Mouse (Mus musculus): ENCODE results near the gene Inafm1. TPM values are rescaled to one million over a fixed set of nuclear protein-coding genes. Genes with fewer than 3 reads are reported as not detected.

Gene Inafm1
- 28.2 and 32.0 TPM in 2 replicates for polyA plus RNA-seq (2015; fragmentation: Nextera tagmentation; extraction: Ambion mirVana)

DNA sequence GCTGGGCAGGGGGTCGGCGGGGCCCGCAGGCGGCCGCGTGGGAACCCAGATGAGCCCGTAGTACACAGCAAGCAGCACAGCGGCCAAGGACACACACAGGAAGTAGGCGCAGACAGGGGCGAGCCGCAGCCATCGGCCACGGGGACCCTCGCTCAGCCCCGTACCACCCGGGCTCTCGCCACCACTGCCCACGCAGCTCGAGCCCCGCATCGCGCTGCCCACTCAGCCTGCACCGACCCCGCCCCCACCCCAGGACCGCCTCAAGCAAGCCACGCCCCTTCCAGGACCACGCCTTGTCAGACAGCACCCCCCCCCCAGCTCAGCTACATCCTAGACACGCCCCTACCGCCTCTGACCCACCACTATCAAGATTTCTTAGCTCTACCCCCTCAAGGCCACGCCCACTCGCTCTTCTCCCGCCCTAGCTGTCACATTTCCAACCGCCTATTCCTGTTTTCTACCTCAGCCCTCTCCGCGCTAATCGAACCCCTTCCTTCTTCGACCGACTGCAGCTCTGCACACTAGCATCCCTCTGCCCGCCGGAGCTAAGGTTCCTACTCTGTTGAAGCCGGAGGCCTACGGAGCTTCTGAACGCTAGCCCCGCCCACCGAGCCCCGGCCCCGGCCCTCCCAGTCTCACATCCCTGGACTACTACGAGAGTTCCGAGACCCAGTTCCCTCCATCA lies at the start of gene Inafm1:
Gene Inafm1 (minus strand): TSS at position 537 of the 685 bp plus-strand sequence.
- H3K4me1 ChIP-seq (replicated peaks; ENCODE audit: insufficient read depth, low read length) = peaks cover 5% of the 10 kb centered on the region
- 2% methylated on average over 41 of the region's 49 CpGs for WGBS
- peak within 1 kb of the TSS; percentile 77 for H3K9ac ChIP-seq (ENCODE audit: low read depth, low read length)
- peak within 1 kb of the TSS; percentile 66 for H3K4me3 ChIP-seq (replicated peaks; ENCODE audit: low read depth, low read length)
- peak; percentile 73 for ATAC-seq (replicated peaks; ENCODE audit: low FRiP score, low read depth)
- H3K4me2 ChIP-seq (ENCODE audit: low read length) = peak within 1 kb of the TSS; percentile 84
- no peak for TF ChIP-seq CTCF (IDR thresholded peaks at IDR 0.05; ENCODE audit: low read depth)
- H3K9me3 ChIP-seq (replicated peaks; ENCODE audit: low read length) = no peaks in the 10 kb centered on the region
- peaks cover 24% of the 10 kb centered on the region for H3K36me3 ChIP-seq (ENCODE audit: insufficient read depth, low read length)
- H3K27me3 ChIP-seq (ENCODE audit: insufficient read depth, low read length) = no peaks in the 10 kb centered on the region
- DNase-seq (ENCODE audit: low spot score) = peak; percentile 99
- peak within 1 kb of the TSS; percentile 91 for H3K27ac ChIP-seq

DNA sequence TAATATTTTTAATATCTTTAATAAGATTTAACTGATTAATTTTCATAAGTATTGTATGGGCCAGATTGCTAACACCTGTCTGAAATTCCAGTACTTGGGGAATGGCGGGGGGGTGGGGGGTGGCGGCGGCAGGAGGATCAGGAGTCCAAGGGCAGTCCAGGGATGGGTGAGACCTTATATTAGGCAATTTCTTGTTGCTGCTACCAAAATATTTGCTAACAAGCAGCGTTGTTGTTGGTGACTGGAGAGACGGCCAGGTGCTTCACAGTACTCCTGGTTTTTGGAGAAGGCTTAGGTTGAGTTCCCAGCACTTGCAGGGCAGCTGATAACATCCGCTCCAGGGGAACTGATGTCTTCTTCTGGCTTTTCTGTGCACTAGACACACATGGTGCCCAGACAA lies 47.1 kb upstream of the Inafm1 start:
- no peak for TF ChIP-seq CTCF (IDR thresholded peaks at IDR 0.05; ENCODE audit: low read depth)
- H3K4me2 ChIP-seq (ENCODE audit: low read length) = no peak overlapping the region
- ATAC-seq (replicated peaks; ENCODE audit: low FRiP score, low read depth) = no peak
- 93% methylated on average over 6 of the region's 6 CpGs for WGBS
- no peaks in the 10 kb centered on the region for H3K4me1 ChIP-seq (replicated peaks; ENCODE audit: insufficient read depth, low read length)
- H3K36me3 ChIP-seq (ENCODE audit: insufficient read depth, low read length) = 0 out of 2 replicates have a peak, but pooled peaks cover 6% of the 10 kb centered on the region
- H3K9ac ChIP-seq (ENCODE audit: low read depth, low read length) = no peak overlapping the region
- H3K4me3 ChIP-seq (replicated peaks; ENCODE audit: low read depth, low read length) = no peak overlapping the region
- H3K27ac ChIP-seq = no peak overlapping the region
- DNase-seq (ENCODE audit: low spot score) = no peak
- H3K27me3 ChIP-seq (ENCODE audit: insufficient read depth, low read length) = no peaks in the 10 kb centered on the region
- no peaks in the 10 kb centered on the region for H3K9me3 ChIP-seq (replicated peaks; ENCODE audit: low read length)

DNA sequence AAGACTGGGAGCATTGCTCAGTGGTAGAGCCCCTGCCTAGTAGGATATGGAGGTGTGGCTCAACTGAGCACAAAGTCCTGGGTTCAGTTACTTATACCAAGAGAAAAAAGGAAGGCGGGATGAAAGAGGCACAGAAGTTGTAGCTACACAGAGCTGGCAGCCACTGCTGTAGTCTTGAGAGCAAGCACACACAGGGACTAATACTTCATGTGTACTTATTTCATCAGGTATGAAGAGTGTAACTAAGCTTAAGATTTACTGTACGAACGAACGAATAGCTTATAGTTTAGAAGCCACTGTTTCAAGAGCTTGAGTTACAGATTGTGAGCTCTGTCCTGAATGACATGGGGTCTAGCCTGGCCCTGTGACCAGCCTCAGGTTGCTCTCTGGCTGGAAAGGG lies 45.8 kb upstream of the Inafm1 start:
- H3K36me3 ChIP-seq (ENCODE audit: insufficient read depth, low read length) = 0 out of 2 replicates have a peak, but pooled peaks cover 6% of the 10 kb centered on the region
- no peak for DNase-seq (ENCODE audit: low spot score)
- no peak overlapping the region for H3K9ac ChIP-seq (ENCODE audit: low read depth, low read length)
- no peak overlapping the region for H3K4me3 ChIP-seq (replicated peaks; ENCODE audit: low read depth, low read length)
- WGBS = 87% methylated on average over 4 of the region's 4 CpGs
- no peak overlapping the region for H3K27ac ChIP-seq
- no peaks in the 10 kb centered on the region for H3K9me3 ChIP-seq (replicated peaks; ENCODE audit: low read length)
- no peak for TF ChIP-seq CTCF (IDR thresholded peaks at IDR 0.05; ENCODE audit: low read depth)
- no peak for ATAC-seq (replicated peaks; ENCODE audit: low FRiP score, low read depth)
- no peak overlapping the region for H3K4me2 ChIP-seq (ENCODE audit: low read length)
- H3K27me3 ChIP-seq (ENCODE audit: insufficient read depth, low read length) = no peaks in the 10 kb centered on the region
- peaks cover 5% of the 10 kb centered on the region; the same call in 1 of the 2 replicates for H3K4me1 ChIP-seq (replicated peaks; ENCODE audit: insufficient read depth, low read length)

DNA sequence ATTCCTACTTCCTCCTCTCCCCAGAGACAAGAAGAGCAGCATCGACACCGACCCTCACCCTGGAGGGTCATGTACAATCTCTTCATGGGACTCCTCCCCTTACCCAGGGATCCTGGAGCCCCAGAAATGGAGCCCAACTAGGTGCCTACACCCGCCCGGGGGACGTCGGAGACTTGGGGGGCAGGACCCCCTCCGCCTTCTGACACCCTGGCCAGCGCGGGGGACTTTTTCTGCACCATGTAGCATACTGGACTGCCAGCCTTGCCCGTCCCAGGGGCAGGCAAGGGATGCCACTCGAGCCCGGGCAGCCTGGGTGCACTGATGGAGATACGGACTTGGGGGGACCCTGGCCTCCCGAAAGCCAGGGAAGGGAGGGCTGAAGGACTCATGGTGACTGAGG lies 43.7 kb upstream of the Inafm1 start:
- Histone ChIP-seq H3K9ac (ENCODE audit: low read depth, low read length) (no peak overlapping the region), H3K4me1 (replicated peaks; ENCODE audit: insufficient read depth, low read length) (peaks cover 18% of the 10 kb centered on the region), H3K4me2 (ENCODE audit: low read length) (no peak overlapping the region), H3K9me3 (replicated peaks; ENCODE audit: low read length) (no peaks in the 10 kb centered on the region), H3K4me3 (replicated peaks; ENCODE audit: low read depth, low read length) (no peak overlapping the region), H3K27ac (no peak overlapping the region), H3K27me3 (ENCODE audit: insufficient read depth, low read length) (no peaks in the 10 kb centered on the region), H3K36me3 (ENCODE audit: insufficient read depth, low read length) (0 out of 2 replicates have a peak, but pooled peaks cover 6% of the 10 kb centered on the region)
- no peak for TF ChIP-seq CTCF (IDR thresholded peaks at IDR 0.05; ENCODE audit: low read depth)
- ATAC-seq (replicated peaks; ENCODE audit: low FRiP score, low read depth) = no peak
- WGBS = 87% methylated on average over 14 of the region's 14 CpGs
- DNase-seq (ENCODE audit: low spot score) = no peak

DNA sequence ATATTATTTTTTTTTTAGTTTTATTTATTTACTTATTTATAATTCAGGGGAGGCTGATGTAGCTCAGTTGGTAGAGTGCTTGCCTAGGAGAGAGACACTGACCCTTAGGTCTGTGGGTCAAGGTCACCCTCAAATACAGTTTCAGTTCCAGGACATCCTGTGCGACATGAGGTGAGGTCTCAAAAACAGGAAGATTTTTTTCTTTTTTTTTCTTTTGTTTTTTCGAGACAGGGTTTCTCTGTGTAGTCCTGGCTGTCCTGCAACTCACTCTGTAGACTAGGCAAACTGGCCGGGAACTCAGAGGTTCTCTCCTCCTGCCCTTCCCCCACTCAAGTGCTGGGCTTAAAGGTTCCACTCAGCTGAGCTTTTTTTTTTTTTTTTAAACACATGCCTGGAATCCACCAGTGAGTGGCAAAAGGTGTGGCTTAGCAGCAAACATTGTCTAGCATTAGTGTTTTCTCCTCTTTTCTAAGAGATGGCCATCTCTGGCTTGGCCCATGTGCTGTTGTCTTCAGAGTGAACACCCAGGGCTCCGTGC lies 41.9 kb upstream of the Inafm1 start:
- DNase-seq (ENCODE audit: low spot score) (peak; percentile 18), ATAC-seq (replicated peaks; ENCODE audit: low FRiP score, low read depth) (no peak)
- Histone ChIP-seq H3K27me3 (ENCODE audit: insufficient read depth, low read length) (no peaks in the 10 kb centered on the region), H3K27ac (peak overlapping the region; percentile 50; the same call in 1 of the 2 replicates), H3K9ac (ENCODE audit: low read depth, low read length) (no peak overlapping the region), H3K4me3 (replicated peaks; ENCODE audit: low read depth, low read length) (no peak overlapping the region), H3K4me1 (replicated peaks; ENCODE audit: insufficient read depth, low read length) (peaks cover 26% of the 10 kb centered on the region), H3K9me3 (replicated peaks; ENCODE audit: low read length) (no peaks in the 10 kb centered on the region), H3K4me2 (ENCODE audit: low read length) (no peak overlapping the region), H3K36me3 (ENCODE audit: insufficient read depth, low read length) (0 out of 2 replicates have a peak, but pooled peaks cover 6% of the 10 kb centered on the region)
- WGBS = 47% methylated on average over 4 of the region's 4 CpGs
- TF ChIP-seq CTCF (IDR thresholded peaks at IDR 0.05; ENCODE audit: low read depth) = no peak

DNA sequence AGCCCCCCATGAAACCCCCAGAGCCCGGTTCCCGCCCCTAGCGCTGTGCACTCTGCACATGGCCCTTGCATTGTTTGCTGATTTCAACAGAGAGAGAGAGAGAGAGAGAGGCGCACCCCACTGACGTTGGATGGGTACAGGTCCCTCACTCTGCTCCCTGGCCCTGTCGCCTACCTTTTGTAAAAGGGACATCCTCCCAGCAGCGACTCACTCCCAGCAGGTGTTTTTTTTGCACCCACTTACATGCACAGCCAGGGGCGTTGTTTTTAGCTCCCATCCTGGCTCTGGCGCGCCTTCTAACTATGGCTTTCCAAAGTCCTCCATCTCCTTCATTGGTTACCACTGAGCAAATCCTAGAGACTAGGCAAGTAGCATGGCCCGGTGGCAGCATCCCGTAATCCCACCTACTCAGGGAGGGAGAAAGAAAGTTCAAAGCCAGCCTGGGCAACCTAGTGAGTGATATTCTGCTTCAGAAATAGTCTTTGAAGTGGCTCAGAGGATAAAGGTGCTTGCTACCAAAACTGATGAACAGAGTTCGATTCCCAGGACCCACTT lies 40.9 kb upstream of the Inafm1 start:
- no peak for ATAC-seq (replicated peaks; ENCODE audit: low FRiP score, low read depth)
- 15% methylated on average over 13 of the region's 13 CpGs for WGBS
- Histone ChIP-seq H3K4me1 (replicated peaks; ENCODE audit: insufficient read depth, low read length) (peaks cover 27% of the 10 kb centered on the region), H3K9ac (ENCODE audit: low read depth, low read length) (peak overlapping the region; percentile 92), H3K36me3 (ENCODE audit: insufficient read depth, low read length) (0 out of 2 replicates have a peak, but pooled peaks cover 6% of the 10 kb centered on the region), H3K4me2 (ENCODE audit: low read length) (peak overlapping the region; percentile 99), H3K4me3 (replicated peaks; ENCODE audit: low read depth, low read length) (peak overlapping the region; percentile 80), H3K9me3 (replicated peaks; ENCODE audit: low read length) (no peaks in the 10 kb centered on the region), H3K27me3 (ENCODE audit: insufficient read depth, low read length) (no peaks in the 10 kb centered on the region), H3K27ac (peak overlapping the region; percentile 98)
- no peak for TF ChIP-seq CTCF (IDR thresholded peaks at IDR 0.05; ENCODE audit: low read depth)
- DNase-seq (ENCODE audit: low spot score) = no peak

Measured in kidney, postnatal 0 days (tissue).